Mouse (Mus musculus) bone marrow macrophage, adult 2 months (primary cell): ENCODE data around the gene Mrps18b.

Source experiments
- CTCF ChIP-seq: IDR thresholded peaks from 2 replicates; pipeline ENCODE4 v1.5.1; 2012; ENCODE audit warnings: low read depth, mild to moderate bottlenecking, low read length, moderate library complexity
- POLR2A ChIP-seq: IDR thresholded peaks from 2 replicates; pipeline ENCODE4 v1.6.1; 2012; ENCODE audit warnings: mild to moderate bottlenecking, low read depth, low read length, borderline replicate concordance

- no peak for TF ChIP-seq CTCF
- TF ChIP-seq POLR2A: no peak
Observed at GRCm38 (mm10) chr17:35963279-35963678, 47.1 kb upstream of the Mrps18b start.
